Mouse (Mus musculus) E14TG2a.4 (cell line): ENCODE measurements at regions not wholly inside any gene's neighbourhood (a gene's known extent, or its start where the extent isn't known, plus 50 kb on each side); places are given as distances from the start of the nearest gene placed in this dataset.

ENCODE experiments used
- H3K27me3 ChIP-seq: 2 replicates; pipeline ENCODE4 v1.6.1; 2014; ENCODE audit warnings: low read length, control low read depth; ENCODE audit not compliant: insufficient read depth
- H3K36me3 ChIP-seq: 2 replicates; pipeline ENCODE4 v1.6.1; 2014; ENCODE audit warnings: low read length, control low read depth; ENCODE audit not compliant: insufficient read depth
- H3K4me1 ChIP-seq: replicated peaks from 2 replicates; pipeline ENCODE4 v1.6.1; 2014; ENCODE audit warnings: low read depth, low read length, control low read depth
- H3K4me3 ChIP-seq: replicated peaks from 2 replicates; pipeline ENCODE4 v1.5.1; 2014; ENCODE audit warnings: mild to moderate bottlenecking, low read length
- H3K9me3 ChIP-seq: 2 replicates; pipeline ENCODE4 v1.6.1; 2014; ENCODE audit warnings: low read length, control low read depth
- CTCF ChIP-seq: conservative IDR thresholded peaks from 2 replicates; pipeline ENCODE4 v1.5.1; 2014; ENCODE audit warnings: low read length
- NANOG ChIP-seq: IDR thresholded peaks from 2 replicates; pipeline ENCODE4 v1.6.1; 2014; ENCODE audit warnings: borderline replicate concordance, low read length, mixed read lengths
- POU5F1 ChIP-seq: IDR thresholded peaks from 2 replicates; pipeline ENCODE4 v1.6.1; 2014; ENCODE audit warnings: low read length, borderline replicate concordance

DNA sequence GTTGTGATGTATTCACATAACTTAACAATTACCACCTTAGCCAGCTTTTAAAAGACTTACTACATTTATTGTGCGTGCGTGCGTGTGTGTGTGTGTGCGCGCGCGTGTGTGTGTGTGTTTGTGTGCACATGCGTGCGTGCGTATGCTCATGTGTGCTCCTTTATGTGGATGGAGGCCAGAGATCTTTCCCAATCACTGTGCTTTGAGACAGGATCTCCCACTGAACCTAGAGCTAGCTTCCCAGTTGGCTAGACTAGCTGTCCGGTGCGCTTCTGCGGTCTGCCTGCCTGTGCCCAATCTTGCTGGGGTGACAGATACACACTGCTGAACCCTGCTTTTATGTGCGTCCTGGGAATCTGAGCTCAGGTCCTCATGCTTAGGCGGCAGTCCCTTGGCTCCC, 50.1 kb upstream of the Arhgap29 start:
- Histone ChIP-seq H3K36me3 (no peaks in the 10 kb centered on the region), H3K27me3 (0 out of 2 replicates have a peak, but pooled peaks cover 3% of the 10 kb centered on the region), H3K9me3 (no peaks in the 10 kb centered on the region), H3K4me3 (no peak overlapping the region), H3K4me1 (no peaks in the 10 kb centered on the region; the same call in 1 of the 2 replicates)
- TF ChIP-seq POU5F1 = no peak
- TF ChIP-seq NANOG = no peak
- no peak for TF ChIP-seq CTCF

DNA sequence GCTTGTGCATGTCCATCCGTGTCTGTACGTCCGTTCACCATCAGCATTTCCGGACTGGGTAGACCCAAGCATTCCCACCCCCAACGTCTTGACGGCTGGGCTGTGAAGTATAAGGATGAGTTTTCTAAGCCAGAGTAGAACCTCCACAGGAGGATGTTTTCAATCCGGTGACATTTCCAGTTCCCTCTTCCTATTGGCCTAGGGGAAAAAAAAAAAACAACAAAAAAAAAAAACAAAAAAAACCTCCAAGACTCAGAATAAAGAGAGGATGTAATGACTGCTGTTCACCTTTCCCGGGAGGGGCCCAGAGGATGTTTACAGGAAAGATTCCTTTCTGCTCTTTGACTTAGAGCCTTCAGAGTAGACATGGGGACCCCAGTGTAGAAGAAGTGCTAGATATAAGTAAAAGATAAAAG, 51.9 kb upstream of the Arhgap29 start:
- TF ChIP-seq NANOG = no peak
- TF ChIP-seq POU5F1 = no peak
- TF ChIP-seq CTCF = no peak
- H3K9me3 ChIP-seq = no peaks in the 10 kb centered on the region

DNA sequence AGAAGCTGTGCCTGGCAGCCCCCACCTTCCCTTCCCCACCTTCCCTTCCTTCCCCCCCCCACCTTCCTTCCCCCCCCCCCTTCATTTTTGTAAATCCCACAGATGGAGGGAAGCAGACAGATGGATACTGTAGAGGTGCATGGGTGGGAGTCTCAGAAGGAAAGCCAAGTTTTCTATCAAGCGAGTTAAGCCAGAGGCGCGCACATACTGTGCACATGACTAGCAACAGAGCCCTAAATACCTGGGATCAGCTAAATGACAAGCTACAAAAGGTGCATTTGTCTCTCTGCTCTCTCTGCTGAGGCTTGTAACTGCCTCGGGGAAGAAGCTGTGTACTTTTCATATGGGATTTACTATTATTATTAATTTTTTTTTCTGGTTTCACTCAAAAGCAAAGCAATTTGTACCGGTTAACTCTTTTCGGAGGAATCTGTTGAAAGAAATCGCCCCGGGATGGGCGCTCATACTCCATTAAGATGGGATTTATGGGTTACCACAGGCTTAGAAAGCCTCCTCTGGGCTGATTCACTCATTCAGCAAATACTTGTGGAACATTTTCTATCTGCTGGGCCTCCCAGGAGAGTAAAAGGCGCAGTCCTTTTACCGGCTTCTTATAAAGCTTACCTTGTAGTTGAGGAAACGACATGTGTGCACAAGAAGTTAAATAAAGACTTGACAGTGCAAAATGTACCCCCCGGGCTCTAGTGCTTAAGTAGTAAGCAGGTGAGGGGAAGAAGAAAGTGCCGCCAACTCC, 54.3 kb upstream of the Arhgap29 start:
- no peaks in the 10 kb centered on the region; the same call in 1 of the 2 replicates for H3K27me3 ChIP-seq
- TF ChIP-seq NANOG (no peak), CTCF (no peak), POU5F1 (no peak)
- H3K9me3 ChIP-seq = no peaks in the 10 kb centered on the region
- H3K36me3 ChIP-seq = no peaks in the 10 kb centered on the region
- H3K4me3 ChIP-seq = no peak overlapping the region
- H3K4me1 ChIP-seq = no peaks in the 10 kb centered on the region; the same call in 1 of the 2 replicates

More for the DNA sequence above, 51.9 kb upstream of the Arhgap29 start:
- Histone ChIP-seq H3K27me3 (peaks cover 3% of the 10 kb centered on the region; the same call in 1 of the 2 replicates), H3K36me3 (no peaks in the 10 kb centered on the region), H3K4me1 (no peaks in the 10 kb centered on the region; the same call in 1 of the 2 replicates), H3K4me3 (no peak overlapping the region)

DNA sequence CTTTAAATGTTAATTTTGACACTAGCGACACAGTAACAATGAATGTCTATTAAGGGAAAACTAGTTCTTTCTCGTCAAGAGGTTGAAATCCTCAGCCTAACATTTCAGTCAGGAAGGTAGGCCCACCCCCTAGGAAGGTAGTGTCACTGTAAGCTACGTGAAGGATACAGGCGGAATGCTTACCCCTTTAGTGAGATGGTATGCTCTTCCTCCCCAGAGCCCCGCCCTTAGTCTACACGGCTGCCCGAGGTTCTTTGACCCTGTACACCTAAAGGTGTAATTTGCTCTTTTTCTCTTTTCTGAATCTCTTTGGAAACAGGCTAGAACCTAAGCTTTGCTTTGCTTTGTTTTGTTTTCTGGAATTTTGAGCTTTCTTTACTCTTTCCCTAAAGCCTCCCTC, 58.7 kb upstream of the Arhgap29 start:
- H3K36me3 ChIP-seq = no peaks in the 10 kb centered on the region
- H3K27me3 ChIP-seq = no peaks in the 10 kb centered on the region; the same call in 1 of the 2 replicates
- no peak for TF ChIP-seq CTCF
- no peak for TF ChIP-seq POU5F1
- TF ChIP-seq NANOG = no peak
- H3K4me1 ChIP-seq = no peaks in the 10 kb centered on the region; the same call in 1 of the 2 replicates
- H3K4me3 ChIP-seq = no peak overlapping the region
- no peaks in the 10 kb centered on the region for H3K9me3 ChIP-seq

DNA sequence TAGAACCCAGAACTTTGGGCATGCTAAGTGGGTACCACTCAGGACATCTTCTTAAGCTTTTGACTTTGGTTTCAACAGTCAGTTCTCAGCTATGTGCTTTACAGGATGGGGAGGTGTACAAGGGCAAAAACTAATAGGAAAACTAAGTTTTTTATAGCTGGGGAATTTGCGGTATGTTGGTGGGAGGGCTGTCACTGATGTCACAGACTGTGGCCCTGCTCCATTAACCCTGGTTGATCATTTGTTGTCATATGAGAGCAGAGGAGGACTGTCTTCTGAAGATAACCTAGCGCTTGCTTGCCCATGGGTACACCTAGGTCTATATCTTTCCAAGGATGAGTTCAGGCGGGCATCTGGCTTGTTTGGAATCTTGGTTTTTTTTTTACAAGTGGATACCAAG, 59.7 kb upstream of the Arhgap29 start:
- Histone ChIP-seq H3K36me3 (no peaks in the 10 kb centered on the region), H3K9me3 (no peaks in the 10 kb centered on the region), H3K4me1 (no peaks in the 10 kb centered on the region; the same call in 1 of the 2 replicates), H3K4me3 (no peak overlapping the region), H3K27me3 (no peaks in the 10 kb centered on the region; the same call in 1 of the 2 replicates)
- no peak for TF ChIP-seq POU5F1
- TF ChIP-seq CTCF = no peak
- TF ChIP-seq NANOG = no peak

DNA sequence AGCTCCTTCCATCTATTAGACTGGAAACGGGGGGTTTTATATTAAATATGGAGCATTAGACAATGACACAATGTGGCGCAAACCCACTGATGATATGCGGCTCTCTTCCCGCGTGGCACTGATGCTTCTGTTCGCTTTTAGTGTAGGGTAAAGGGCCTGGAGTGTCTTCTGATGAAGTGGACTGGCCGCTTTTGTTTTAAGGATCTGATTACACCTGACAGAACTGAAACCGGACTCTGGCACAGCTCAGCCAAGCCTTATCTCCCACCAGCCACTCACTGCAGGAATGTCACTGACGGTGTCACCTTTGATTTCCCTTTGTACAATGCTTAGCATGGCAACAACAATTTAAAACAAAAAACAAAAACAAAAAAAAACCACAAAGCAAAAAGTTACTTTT, 61.0 kb upstream of the Arhgap29 start:
- peaks cover 5% of the 10 kb centered on the region for H3K27me3 ChIP-seq
- H3K36me3 ChIP-seq = no peaks in the 10 kb centered on the region
- peaks cover 9% of the 10 kb centered on the region for H3K4me1 ChIP-seq
- TF ChIP-seq POU5F1 (no peak), NANOG (no peak), CTCF (no peak)
- no peaks in the 10 kb centered on the region for H3K9me3 ChIP-seq
- H3K4me3 ChIP-seq = no peak overlapping the region

DNA sequence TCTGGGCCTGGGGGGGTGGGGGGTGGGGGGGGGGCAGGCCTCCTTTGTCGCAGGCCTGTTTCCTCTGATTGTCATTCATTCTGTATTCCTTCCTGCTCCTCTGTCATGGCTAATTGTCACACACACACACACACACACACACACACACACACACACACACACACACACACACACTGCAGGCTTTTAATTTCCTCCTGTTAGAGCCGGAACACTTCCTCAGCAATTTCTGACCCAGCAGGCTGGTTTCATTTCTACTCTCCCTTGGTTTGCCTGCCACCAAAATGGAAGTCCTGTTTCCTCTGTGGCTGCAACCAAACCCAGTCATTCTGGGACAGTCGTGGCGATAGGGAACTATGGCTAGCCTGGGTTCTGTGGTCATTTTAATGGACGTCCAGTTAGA, 61.8 kb upstream of the Arhgap29 start:
- TF ChIP-seq POU5F1 (no peak), CTCF (no peak), NANOG (no peak)
- Histone ChIP-seq H3K4me1 (peaks cover 16% of the 10 kb centered on the region), H3K4me3 (no peak overlapping the region), H3K36me3 (no peaks in the 10 kb centered on the region), H3K9me3 (no peaks in the 10 kb centered on the region), H3K27me3 (peaks cover 7% of the 10 kb centered on the region)

DNA sequence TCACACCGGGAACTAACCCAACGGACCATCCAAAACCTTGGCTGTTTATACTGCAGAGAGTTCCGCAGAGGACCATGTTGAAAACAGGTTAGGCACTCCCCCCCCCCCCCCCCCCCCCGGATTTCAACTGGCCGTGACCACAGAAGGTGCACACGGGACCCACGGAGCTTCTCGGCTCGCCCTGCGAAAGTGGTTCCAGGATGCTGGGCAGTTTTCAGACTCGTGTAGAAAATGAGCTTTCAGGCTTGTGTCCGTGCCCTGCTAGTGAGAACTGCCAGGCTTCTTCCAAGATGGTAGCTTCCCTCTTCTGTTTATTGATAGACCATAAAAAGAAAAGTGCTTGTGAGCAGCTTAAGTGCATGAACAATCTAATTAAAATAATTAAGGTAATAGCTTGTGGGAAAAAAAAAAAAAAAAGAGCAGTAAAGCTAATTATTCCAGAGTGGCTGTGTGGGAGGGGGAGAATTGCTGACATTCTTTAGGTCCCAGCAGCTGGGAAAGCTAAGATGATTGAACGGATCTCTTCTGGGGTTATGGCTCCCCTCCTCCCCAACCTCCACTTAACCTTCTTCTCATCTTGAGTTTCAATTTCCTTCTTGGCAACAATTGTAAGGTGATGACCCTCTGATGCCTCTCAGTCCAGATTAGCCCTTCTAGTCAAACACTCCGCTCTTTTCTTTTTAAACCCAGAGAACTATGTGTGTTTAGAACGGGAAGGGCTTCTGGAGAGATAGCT, 65.3 kb upstream of the Arhgap29 start:
- Histone ChIP-seq H3K4me3 (no peak overlapping the region), H3K27me3 (peaks cover 7% of the 10 kb centered on the region), H3K36me3 (no peaks in the 10 kb centered on the region), H3K9me3 (no peaks in the 10 kb centered on the region), H3K4me1 (peaks cover 22% of the 10 kb centered on the region)
- TF ChIP-seq NANOG (no peak), CTCF (no peak), POU5F1 (no peak)
